Mouse (Mus musculus): ENCODE data around the gene Bfsp2.

Gene Bfsp2

GRCm38 (mm10) chr9:103486262-103486661 is 6.0 kb upstream of the Bfsp2 start:
- in situ Hi-C loops (cut with MboI, MseI) = loop anchor here (5.0 to 10.0 kb wide), 2 partner anchors 39 to 509 kb away; no protein-coding TSS in a partner anchor

- in situ Hi-C loops (cut with MboI, MseI) = loop anchor here (5.0 to 10.0 kb wide), 2 partner anchors 38 to 509 kb away; no protein-coding TSS in a partner anchor
These were observed 5.4 kb upstream of the Bfsp2 start for GRCm38 (mm10) chr9:103485606-103486005.

- in situ Hi-C loops (cut with MboI, MseI) = loop anchor here (10.0 kb wide), 1 partner anchor 514 kb away; no protein-coding TSS in a partner anchor
These were observed 492 bp upstream of the Bfsp2 start for GRCm38 (mm10) chr9:103480603-103481220.

GRCm38 (mm10) chr9:103475414-103475813 is 4.8 kb downstream of the Bfsp2 start:
- in situ Hi-C loops (cut with MboI, MseI) = no loop called here

GRCm38 (mm10) chr9:103473915-103474688 is 6.1 kb downstream of the Bfsp2 start:
- in situ Hi-C loops (cut with MboI, MseI) = no loop called here

- in situ Hi-C loops (cut with MboI, MseI) = no loop called here
These were observed 8.4 kb downstream of the Bfsp2 start for GRCm38 (mm10) chr9:103471784-103472183.

GRCm38 (mm10) chr9:103469516-103469915 is 10.7 kb downstream of the Bfsp2 start:
- in situ Hi-C loops (cut with MboI, MseI) = no loop called here

- in situ Hi-C loops (cut with MboI, MseI) = no loop called here
These were observed 11.3 kb downstream of the Bfsp2 start for GRCm38 (mm10) chr9:103468911-103469310.

GRCm38 (mm10) chr9:103465711-103466220 is 14.5 kb downstream of the Bfsp2 start:
- in situ Hi-C loops (cut with MboI, MseI) = no loop called here

- in situ Hi-C loops (cut with MboI, MseI) = no loop called here
These were observed 14.9 kb downstream of the Bfsp2 start for GRCm38 (mm10) chr9:103465293-103465692.

GRCm38 (mm10) chr9:103463833-103464232 is 16.4 kb downstream of the Bfsp2 start:
- in situ Hi-C loops (cut with MboI, MseI) = no loop called here

GRCm38 (mm10) chr9:103459839-103460238 is 20.4 kb downstream of the Bfsp2 start:
- in situ Hi-C loops (cut with MboI, MseI) = no loop called here

- in situ Hi-C loops (cut with MboI, MseI) = no loop called here
These were observed 20.9 kb downstream of the Bfsp2 start for GRCm38 (mm10) chr9:103459307-103459706.

GRCm38 (mm10) chr9:103449651-103450050 is 30.6 kb downstream of the Bfsp2 start:
- in situ Hi-C loops (cut with MboI, MseI) = loop anchor here (5.0 kb wide), 1 partner anchor 38 kb away; no protein-coding TSS in a partner anchor

- in situ Hi-C loops (cut with MboI, MseI) = loop anchor here (5.0 kb wide), 1 partner anchor 38 kb away; no protein-coding TSS in a partner anchor
These were observed 31.1 kb downstream of the Bfsp2 start for GRCm38 (mm10) chr9:103449092-103449491.

GRCm38 (mm10) chr9:103444656-103445055 is 35.6 kb downstream of the Bfsp2 start:
- in situ Hi-C loops (cut with MboI, MseI) = loop anchor here (5.0 kb wide), 1 partner anchor 43 kb away; no protein-coding TSS in a partner anchor

- in situ Hi-C loops (cut with MboI, MseI) = no loop called here
These were observed 36.4 kb downstream of the Bfsp2 start for GRCm38 (mm10) chr9:103443824-103444185.

GRCm38 (mm10) chr9:103443121-103443823 is 36.9 kb downstream of the Bfsp2 start:
- in situ Hi-C loops (cut with MboI, MseI) = no loop called here

- in situ Hi-C loops (cut with MboI, MseI) = no loop called here
These were observed 39.6 kb downstream of the Bfsp2 start for GRCm38 (mm10) chr9:103440597-103440996.

- in situ Hi-C loops (cut with MboI, MseI) = no loop called here
These were observed 43.1 kb downstream of the Bfsp2 start for GRCm38 (mm10) chr9:103437104-103437503.

GRCm38 (mm10) chr9:103434116-103434515 is 46.1 kb downstream of the Bfsp2 start:
- in situ Hi-C loops (cut with MboI, MseI) = no loop called here
